Comparison of ENCODE assay signal across 8 mouse cellular contexts in genomic region chr9:111289832-111290339, GRCm38 (mm10). TPM values are rescaled to one million over a fixed set of nuclear protein-coding genes. Genes with fewer than 3 reads are reported as not detected.
A peak's percentile ranks its signal among the peaks of the same experiment; 100 is the strongest.
DNase-seq lines count a peak whose midpoint lies in the region; ATAC-seq and TF ChIP-seq lines count a peak whose summit lies in the region.

No protein-coding gene starts in this region.

- H3K9ac ChIP-seq in forebrain, embryonic 15.5 days (replicated peaks), result no peak overlapping the region
- no peak overlapping the region for H3K9ac ChIP-seq in neural tube, embryonic 14.5 days (replicated peaks; ENCODE audit: low read depth, low read length)

- no peaks in the 10 kb centered on the region for H3K36me3 ChIP-seq in forebrain, embryonic 15.5 days
- no peaks in the 10 kb centered on the region for H3K36me3 ChIP-seq in neural tube, embryonic 14.5 days (ENCODE audit: control insufficient read depth, insufficient read depth, low read length)
- no peaks in the 10 kb centered on the region for H3K36me3 ChIP-seq in testis, adult 2 months (ENCODE audit: control insufficient read depth, insufficient read depth, low read length)

- ATAC-seq in forebrain, embryonic 15.5 days (replicated peaks), result peak; percentile 79
- ATAC-seq in neural tube, embryonic 14.5 days (ENCODE audit: low read depth), result peak; percentile 71; the same call in 1 of the 2 replicates

- H3K4me3 ChIP-seq in forebrain, embryonic 15.5 days, result no peak overlapping the region
- H3K4me3 ChIP-seq in neural tube, embryonic 14.5 days (ENCODE audit: low read depth, low read length), result no peak overlapping the region
- peak overlapping the region; percentile 68 for H3K4me3 ChIP-seq in testis, adult 2 months (ENCODE audit: control insufficient read depth, low read depth, low read length)

- no peak overlapping the region for H3K4me2 ChIP-seq in forebrain, embryonic 15.5 days (replicated peaks)
- H3K4me2 ChIP-seq in neural tube, embryonic 14.5 days (ENCODE audit: low read depth, low read length), result no peak overlapping the region

- peak; percentile 43; the same call in 1 of the 2 replicates for TF ChIP-seq POLR2A in testis, adult 2 months (IDR thresholded peaks at IDR 0.05; ENCODE audit: control insufficient read depth, low read depth, low read length)

- H3K9me3 ChIP-seq in forebrain, embryonic 15.5 days, result no peaks in the 10 kb centered on the region
- no peaks in the 10 kb centered on the region for H3K9me3 ChIP-seq in neural tube, embryonic 14.5 days (ENCODE audit: control insufficient read depth, low read length)

- no peaks in the 10 kb centered on the region for H3K27me3 ChIP-seq in forebrain, embryonic 15.5 days
- H3K27me3 ChIP-seq in neural tube, embryonic 14.5 days (ENCODE audit: control insufficient read depth, insufficient read depth, low read length), result no peaks in the 10 kb centered on the region
- no peaks in the 10 kb centered on the region for H3K27me3 ChIP-seq in testis, adult 2 months (ENCODE audit: control insufficient read depth, insufficient read depth, low read length)

- no peak overlapping the region for H3K27ac ChIP-seq in forebrain, embryonic 15.5 days (replicated peaks)
- H3K27ac ChIP-seq in neural tube, embryonic 14.5 days (ENCODE audit: low read depth, low read length), result no peak overlapping the region
- no peak overlapping the region for H3K27ac ChIP-seq in testis, adult 2 months (ENCODE audit: control insufficient read depth, insufficient read depth, low read depth, low read length)

- peak; percentile 100 for TF ChIP-seq CTCF in testis, adult 2 months (IDR thresholded peaks at IDR 0.05; ENCODE audit: control insufficient read depth, insufficient read depth, insufficient replicate concordance, low read depth, low read length)

- DNase-seq in ES-CJ7 (ENCODE audit: low read depth, low spot score), result peak; percentile 87
- peak; percentile 88 for DNase-seq in cerebellum, adult 11 months
- peak; percentile 71 for DNase-seq in heart, postnatal 25 days (ENCODE audit: low spot score)
- peak; percentile 87 to 99 for DNase-seq in layer of hippocampus, adult 18-20 months (ENCODE audit: low spot score in 2 of 2)
- peak; percentile 86 to 91 for DNase-seq in lung, adult 18-20 months

- WGBS in forebrain, embryonic 15.5 days, result 15% methylated on average over 21 of the region's 21 CpGs
- WGBS in neural tube, embryonic 14.5 days, result 14% methylated on average over 21 of the region's 21 CpGs

- peaks cover 4% of the 10 kb centered on the region; the same call in 1 of the 2 replicates for H3K4me1 ChIP-seq in forebrain, embryonic 15.5 days
- H3K4me1 ChIP-seq in neural tube, embryonic 14.5 days (ENCODE audit: control insufficient read depth, insufficient read depth, low read length), result 0 out of 2 replicates have a peak, but pooled peaks cover 5% of the 10 kb centered on the region
- H3K4me1 ChIP-seq in testis, adult 2 months (ENCODE audit: control insufficient read depth, insufficient read depth, low read length), result peaks cover 4% of the 10 kb centered on the region

- intact Hi-C loops in heart, postnatal 25 days (cut with DNase I), result no loop called here

RNA-seq across cellular contexts. Expression of gene Epm2aip1, which starts 18.2 kb away (rescaled TPM):
- polyA plus RNA-seq in forebrain, embryonic 15.5 days (2015; fragmentation: Nextera tagmentation; extraction: Ambion mirVana), result 47.1 and 50.9 TPM in 2 replicates
- total RNA-seq in heart, postnatal 25 days (2021), result 10 to 100 TPM; 19.4 to 23.9 TPM
- total RNA-seq in layer of hippocampus, adult 18-20 months (2021), result 10 to 100 TPM; 79.6 to 80.9 TPM
- 88.9 and 91.3 TPM in 2 replicates for polyA plus RNA-seq in neural tube, embryonic 14.5 days (2014; fragmentation: Nextera tagmentation; extraction: Ambion mirVana)
- 3.6 and 4.2 TPM in 2 replicates for polyA plus RNA-seq in testis, adult 2 months (2012; rRNA removed)

RNA-seq across cellular contexts. Expression of gene Mlh1, which starts 18.3 kb away (rescaled TPM):
- polyA plus RNA-seq in forebrain, embryonic 15.5 days (2015; fragmentation: Nextera tagmentation; extraction: Ambion mirVana), result 33.6 and 34.2 TPM in 2 replicates
- total RNA-seq in heart, postnatal 25 days (2021), result 1 to 10 TPM; 7.1 TPM
- 10 to 100 TPM; 10.6 to 16.7 TPM for total RNA-seq in layer of hippocampus, adult 18-20 months (2021)
- polyA plus RNA-seq in neural tube, embryonic 14.5 days (2014; fragmentation: Nextera tagmentation; extraction: Ambion mirVana), result 26.5 and 33.8 TPM in 2 replicates
- polyA plus RNA-seq in testis, adult 2 months (2012; rRNA removed), result 10.1 and 12.1 TPM in 2 replicates

RNA-seq across cellular contexts. Expression of gene Trank1, which starts 21.7 kb away (rescaled TPM):
- 7.0 and 7.8 TPM in 2 replicates for polyA plus RNA-seq in forebrain, embryonic 15.5 days (2015; fragmentation: Nextera tagmentation; extraction: Ambion mirVana)
- total RNA-seq in heart, postnatal 25 days (2021), result not detected
- 100 to 1,000 TPM; 220 TPM for total RNA-seq in layer of hippocampus, adult 18-20 months (2021)
- 12.2 and 17.8 TPM in 2 replicates for polyA plus RNA-seq in neural tube, embryonic 14.5 days (2014; fragmentation: Nextera tagmentation; extraction: Ambion mirVana)
- 21.3 and 25.0 TPM in 2 replicates for polyA plus RNA-seq in testis, adult 2 months (2012; rRNA removed)
